Mouse (Mus musculus): Measurements from ENCODE around the gene Ccnd2. TPM values are rescaled to one million over a fixed set of nuclear protein-coding genes. Genes with fewer than 3 reads are reported as not detected.
A peak's percentile ranks its signal among the peaks of the same experiment; 100 is the strongest.

The Ccnd2 gene
- total RNA-seq, 2 experiments from 2014 or later = 51.6 to 390 TPM

- no peak for ATAC-seq (replicated peaks; ENCODE audit: poor library complexity, severe bottlenecking)
Observed at GRCm38 (mm10) chr6:127114753-127115456, 37.1 kb downstream of the Ccnd2 start.

DNA sequence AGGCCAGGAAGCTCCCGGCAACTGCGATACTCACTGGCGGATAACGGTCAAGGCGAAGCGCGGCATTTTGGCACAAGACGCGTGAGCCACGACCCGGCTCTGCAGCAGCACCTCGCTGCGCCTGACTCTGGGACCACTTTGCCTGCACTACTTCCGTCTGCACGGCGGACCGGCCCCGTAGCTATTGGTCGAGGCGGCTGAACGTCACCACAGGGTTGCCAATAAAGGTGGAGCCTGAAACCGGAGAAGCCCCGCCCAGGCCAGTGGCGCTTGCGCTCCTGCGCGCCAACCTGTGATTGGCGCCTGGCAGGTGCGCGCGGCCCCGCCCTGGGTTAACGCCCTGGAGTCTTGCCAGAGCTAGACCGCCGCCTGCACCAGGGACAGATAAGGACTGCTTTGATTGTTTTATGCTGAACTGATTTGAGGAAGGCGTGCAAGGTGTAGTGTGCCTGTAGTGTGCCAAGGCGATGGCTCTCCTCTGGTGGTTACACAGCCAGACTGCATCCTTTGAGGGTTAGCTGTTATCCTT is 42.5 kb downstream of the Ccnd2 start, which contains the start of gene Tigar:
TSS of gene Tigar (minus strand) at position 156 of the 529 bp plus-strand sequence.
- peak; percentile 96 for ATAC-seq (replicated peaks; ENCODE audit: poor library complexity, severe bottlenecking)

- 0 out of 2 replicates have a peak, but pooled peaks have one; percentile 20 for ATAC-seq (replicated peaks; ENCODE audit: poor library complexity, severe bottlenecking)
Observed at GRCm38 (mm10) chr6:127108368-127109060, 43.5 kb downstream of the Ccnd2 start.

DNA sequence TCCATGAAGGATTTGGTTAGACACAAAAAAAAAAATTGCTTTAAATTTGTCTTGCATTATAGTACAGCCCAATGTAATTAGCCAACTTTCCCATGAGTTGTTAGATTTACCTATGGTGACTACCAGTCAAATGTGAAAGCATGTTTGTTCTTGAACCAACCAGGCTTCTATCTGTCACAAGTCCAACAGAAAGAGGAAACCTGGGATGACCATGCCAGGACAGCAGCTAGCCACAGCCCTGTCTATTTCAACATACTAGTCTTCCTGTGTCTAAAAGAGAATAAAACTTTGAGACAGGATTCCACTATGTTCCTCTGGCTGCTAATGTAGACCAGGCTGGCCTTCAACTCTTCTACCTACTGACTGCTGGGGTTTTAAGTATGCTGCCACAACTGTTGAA is 44.6 kb downstream of the Ccnd2 start:
- ATAC-seq (replicated peaks; ENCODE audit: poor library complexity, severe bottlenecking) = peak; percentile 55

- ATAC-seq (replicated peaks; ENCODE audit: poor library complexity, severe bottlenecking) = no peak
Observed at GRCm38 (mm10) chr6:127106726-127107125, 45.3 kb downstream of the Ccnd2 start.

GRCm38 (mm10) chr6:127106189-127106588 is 45.8 kb downstream of the Ccnd2 start:
- no peak for ATAC-seq (replicated peaks; ENCODE audit: poor library complexity, severe bottlenecking)

- ATAC-seq (replicated peaks; ENCODE audit: poor library complexity, severe bottlenecking) = no peak
Observed at GRCm38 (mm10) chr6:127105107-127105506, 46.9 kb downstream of the Ccnd2 start.

DNA sequence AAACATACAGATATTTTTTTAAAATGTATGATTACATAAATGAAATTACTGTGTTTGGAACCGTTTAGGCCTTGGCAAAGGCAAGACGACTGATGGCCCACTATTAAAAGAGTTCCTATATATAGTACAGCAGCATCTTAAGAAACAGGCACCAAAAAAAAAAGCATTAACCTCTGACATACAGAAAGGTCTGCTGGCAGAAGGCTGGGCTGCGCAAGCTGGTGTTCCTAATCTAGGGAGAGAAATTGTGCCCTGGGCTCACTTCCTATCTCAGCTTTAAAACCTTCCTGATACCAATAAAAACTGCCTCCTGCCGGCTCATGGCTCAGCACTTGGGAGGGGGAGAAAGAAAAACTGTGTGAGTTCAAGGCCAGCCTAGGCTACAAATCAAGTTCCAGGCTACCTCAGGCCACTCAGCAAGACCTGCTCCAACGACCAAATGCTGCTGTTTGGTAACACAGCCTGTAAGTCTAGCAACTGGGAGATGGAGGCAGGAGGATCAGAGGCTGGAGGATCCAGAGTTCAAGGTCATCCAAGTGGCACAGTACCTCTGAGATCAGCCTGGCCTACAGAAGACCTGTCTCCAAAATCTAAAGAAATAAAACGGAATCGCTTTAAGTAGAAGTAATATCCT is 47.5 kb downstream of the Ccnd2 start:
- ATAC-seq (replicated peaks; ENCODE audit: poor library complexity, severe bottlenecking) = no peak

DNA sequence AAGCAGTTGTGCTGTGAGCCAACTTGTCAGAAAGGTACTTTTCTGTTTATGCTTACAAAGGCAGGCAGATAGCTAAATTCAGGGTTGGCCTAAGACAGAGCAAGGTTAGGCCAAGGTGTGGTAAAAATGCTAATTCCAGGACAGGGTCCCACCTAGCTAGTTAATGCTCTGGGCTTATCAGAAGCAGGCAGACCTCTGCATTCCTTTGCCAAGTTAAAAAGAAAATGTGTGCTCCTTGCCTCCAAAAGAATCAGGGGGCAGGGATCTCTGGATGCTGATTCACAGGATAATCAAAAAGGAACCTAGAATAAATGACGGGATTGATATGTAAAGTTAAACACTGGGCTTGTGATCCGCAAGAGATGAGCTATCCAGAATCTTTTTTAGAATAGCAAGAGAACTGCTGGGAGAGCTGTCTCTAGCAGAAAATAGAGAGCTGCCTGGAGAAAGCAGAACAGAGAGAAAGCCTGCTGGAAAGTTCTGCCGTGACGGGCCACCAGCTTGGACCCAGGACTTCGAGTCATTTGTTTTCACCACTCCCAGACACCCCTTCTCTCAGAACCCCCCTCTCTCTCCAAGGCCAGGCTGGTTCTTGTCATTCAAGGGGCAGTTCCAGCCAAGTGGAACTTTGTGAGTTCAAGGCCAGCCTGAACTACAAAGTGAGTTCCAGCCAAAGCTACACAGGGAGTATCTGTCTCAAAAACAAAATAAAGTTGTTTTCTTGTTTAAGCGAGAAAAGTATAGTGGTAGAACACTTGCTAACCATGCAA is 48.3 kb downstream of the Ccnd2 start:
- no peak for ATAC-seq (replicated peaks; ENCODE audit: poor library complexity, severe bottlenecking)

DNA sequence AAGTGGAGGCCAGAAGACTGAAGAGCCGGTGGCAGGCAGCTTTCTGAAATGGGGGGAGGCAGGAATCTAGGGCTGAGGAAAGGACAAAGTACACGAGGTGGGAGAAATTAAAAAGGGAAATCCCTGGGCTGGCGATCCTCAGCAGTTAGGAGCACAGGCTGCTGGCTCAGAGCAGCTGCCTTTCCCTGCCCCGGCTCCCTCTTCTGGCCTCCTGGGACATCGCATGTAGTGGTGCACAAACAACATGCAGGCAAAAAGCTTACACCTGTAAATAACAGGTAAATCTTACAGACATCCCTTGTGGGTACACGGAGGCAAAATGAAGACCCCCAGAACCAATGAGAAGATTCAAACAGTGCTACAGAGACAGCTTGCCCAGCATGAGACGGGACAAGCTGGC is 57.4 kb downstream of the Ccnd2 start:
- ATAC-seq (replicated peaks; ENCODE audit: poor library complexity, severe bottlenecking) = 0 out of 2 replicates have a peak, but pooled peaks have one; percentile 33

GRCm38 (mm10) chr6:127086739-127087138 is 65.3 kb downstream of the Ccnd2 start:
- ATAC-seq (replicated peaks; ENCODE audit: poor library complexity, severe bottlenecking) = no peak

GRCm38 (mm10) chr6:127081820-127082219 is 70.2 kb downstream of the Ccnd2 start:
- ATAC-seq (replicated peaks; ENCODE audit: poor library complexity, severe bottlenecking) = peak; percentile 75

- ATAC-seq (replicated peaks; ENCODE audit: poor library complexity, severe bottlenecking) = peak; percentile 84
Observed at GRCm38 (mm10) chr6:127079867-127080731, 71.9 kb downstream of the Ccnd2 start.

Other genes starting within 250 kb of the Ccnd2 start
- gene Dyrk4, start 230.4 kb downstream of the Ccnd2 start, total RNA-seq (2014; fragmentation: Nextera tagmentation) = not detected in 2 replicates
- not detected in 2 replicates for gene Dyrk4, start 230.4 kb downstream of the Ccnd2 start, total RNA-seq (2017)
- gene Rad51ap1, start 212.6 kb downstream of the Ccnd2 start, total RNA-seq (2014; fragmentation: Nextera tagmentation) = 45.2 and 51.5 TPM in 2 replicates
- 140 and 161 TPM in 2 replicates for gene Rad51ap1, start 212.6 kb downstream of the Ccnd2 start, total RNA-seq (2017)
- 33.5 and 37.2 TPM in 2 replicates for gene D6Wsu163e, start 212.2 kb downstream of the Ccnd2 start, total RNA-seq (2014; fragmentation: Nextera tagmentation)
- 40.2 and 51.9 TPM in 2 replicates for gene D6Wsu163e, start 212.2 kb downstream of the Ccnd2 start, total RNA-seq (2017)
- not detected in 2 replicates for gene Fgf6, start 136.6 kb downstream of the Ccnd2 start, total RNA-seq (2014; fragmentation: Nextera tagmentation)
- not detected in 2 replicates for gene Fgf6, start 136.6 kb downstream of the Ccnd2 start, total RNA-seq (2017)
- not detected in 2 replicates for gene Fgf23, start 79.3 kb downstream of the Ccnd2 start, total RNA-seq (2014; fragmentation: Nextera tagmentation)
- not detected in 2 replicates for gene Fgf23, start 79.3 kb downstream of the Ccnd2 start, total RNA-seq (2017)
- 10.7 and 11.6 TPM in 2 replicates for gene Tigar, start 42.6 kb downstream of the Ccnd2 start, total RNA-seq (2014; fragmentation: Nextera tagmentation)
- 12.8 and 18.5 TPM in 2 replicates for gene Tigar, start 42.6 kb downstream of the Ccnd2 start, total RNA-seq (2017)